Mouse (Mus musculus): ENCODE data around the gene 2200002D01Rik. TPM values are rescaled to one million over a fixed set of nuclear protein-coding genes. Genes with fewer than 3 reads are reported as not detected.

2200002D01Rik gene
- total RNA-seq, 4 experiments from 2014 or later = 0.44 to 0.85 (median 0.79) TPM; not detected in 1

Other genes with a start within 250 kb of the 2200002D01Rik start
- gene Ryr1, start 123.3 kb downstream of the 2200002D01Rik start, total RNA-seq (2022) = 1,000 to 10,000 TPM; 1,847 to 2,398 (median 2,093) TPM
- under 1 TPM; 0.24 to 0.67 (median 0.37) TPM for gene Rasgrp4, start 113.6 kb downstream of the 2200002D01Rik start, total RNA-seq (2022)
- gene Fam98c, start 92.2 kb downstream of the 2200002D01Rik start, total RNA-seq (2022) = 10 to 100 TPM in 3 of 4 experiments, 1 to 10 TPM in 1; 9.9 to 11.0 (median 10.5) TPM
- under 1 TPM in 3 of 4 experiments, not detected in 1; 0.21 to 0.25 (median 0.24) TPM for gene Ggn, start 78.3 kb downstream of the 2200002D01Rik start, total RNA-seq (2022)
- 1 to 10 TPM; 1.6 to 3.6 (median 2.6) TPM for gene Spred3, start 78.1 kb downstream of the 2200002D01Rik start, total RNA-seq (2022)
- gene Psmd8, start 67.8 kb downstream of the 2200002D01Rik start, total RNA-seq (2022) = 100 to 1,000 TPM; 168 to 274 (median 229) TPM
- gene Catsperg1, start 34.4 kb downstream of the 2200002D01Rik start, total RNA-seq (2022) = under 1 TPM in 2 of 4 experiments, not detected in 2; 0.13 to 0.68 TPM
- under 1 TPM; 0.39 to 0.63 (median 0.49) TPM for gene Kcnk6, start 16.0 kb downstream of the 2200002D01Rik start, total RNA-seq (2022)
- 10 to 100 TPM; 36.9 to 39.3 (median 38.4) TPM for gene Yif1b, start 10.1 kb downstream of the 2200002D01Rik start, total RNA-seq (2022)
- 10 to 100 TPM; 11.2 to 15.9 (median 12.5) TPM for gene Spint2, start 33.4 kb upstream of the 2200002D01Rik start, total RNA-seq (2022)
- 1 to 10 TPM; 2.7 to 3.4 (median 3.0) TPM for gene Ppp1r14a, start 40.8 kb upstream of the 2200002D01Rik start, total RNA-seq (2022)
- gene Dpf1, start 55.5 kb upstream of the 2200002D01Rik start, total RNA-seq (2022) = 1 to 10 TPM in 3 of 4 experiments, under 1 TPM in 1; 0.92 to 4.5 (median 2.0) TPM

Measured in gastrocnemius, adult 8-10 months (tissue).